Mouse (Mus musculus) liver, postnatal 0 days (tissue): ENCODE measurements around the gene Fkbp9.

Source experiments
- CTCF ChIP-seq: sonication (generic); IDR thresholded peaks from 2 replicates; pipeline ENCODE4 v1.5.1; 2016; ENCODE audit warnings: antibody characterized with exemption, low read depth
- EP300 ChIP-seq: IDR thresholded peaks from 2 replicates; pipeline ENCODE4 v1.6.1; 2016; ENCODE audit warnings: antibody characterized with exemption, low read depth, mild to moderate bottlenecking

- TF ChIP-seq CTCF: no peak
- TF ChIP-seq EP300: no peak
Observed at GRCm38 (mm10) chr6:56916279-56916678, 84.4 kb downstream of the Fkbp9 start.
